Mouse (Mus musculus): ENCODE measurements around the gene Tex9. TPM values are rescaled to one million over a fixed set of nuclear protein-coding genes. Genes with fewer than 3 reads are reported as not detected.
"Not testable (repeated sequence)": the region's sequence is repeated elsewhere in the genome, so short reads cannot be mapped to it uniquely, and the experiment has no call there.

Gene Tex9
- polyA plus RNA-seq, 1 experiment from 2014 or later, result 75.5 TPM

GRCm38 (mm10) chr9:72468616-72469015 lies 23.4 kb downstream of the Tex9 start:
- no peak overlapping the region for H3K4me3 ChIP-seq
- no peaks in the 10 kb centered on the region for H3K9me3 ChIP-seq
- H3K4me1 ChIP-seq, result no peaks in the 10 kb centered on the region
- H3K27ac ChIP-seq, result no peak overlapping the region
- DNase-seq (ENCODE audit: extremely low spot score, low spot score), result no peak
- H3K27me3 ChIP-seq (ENCODE audit: poor library complexity, severe bottlenecking), result no peaks in the 10 kb centered on the region
- WGBS, result 94% methylated on average over 10 of the region's 10 CpGs
- H3K36me3 ChIP-seq (replicated peaks), result peaks cover 93% of the 10 kb centered on the region

- H3K4me3 ChIP-seq, result no peak overlapping the region
- no peaks in the 10 kb centered on the region for H3K27me3 ChIP-seq (ENCODE audit: poor library complexity, severe bottlenecking)
- no peaks in the 10 kb centered on the region for H3K4me1 ChIP-seq
- no peaks in the 10 kb centered on the region for H3K9me3 ChIP-seq
- no peak for DNase-seq (ENCODE audit: extremely low spot score, low spot score)
- H3K27ac ChIP-seq, result no peak overlapping the region
- H3K36me3 ChIP-seq (replicated peaks), result peaks cover 91% of the 10 kb centered on the region
- 71% methylated on average over 11 of the region's 11 CpGs for WGBS
Measured at GRCm38 (mm10) chr9:72467551-72468407, 24.2 kb downstream of the Tex9 start.

- no peaks in the 10 kb centered on the region for H3K9me3 ChIP-seq
- no peaks in the 10 kb centered on the region for H3K27me3 ChIP-seq (ENCODE audit: poor library complexity, severe bottlenecking)
- no peak for DNase-seq (ENCODE audit: extremely low spot score, low spot score)
- no peaks in the 10 kb centered on the region for H3K4me1 ChIP-seq
- H3K36me3 ChIP-seq (replicated peaks), result peaks cover 90% of the 10 kb centered on the region
- no peak overlapping the region for H3K27ac ChIP-seq
- 94% methylated on average over 4 of the region's 4 CpGs for WGBS
- H3K4me3 ChIP-seq, result no peak overlapping the region
Measured at GRCm38 (mm10) chr9:72465754-72466181, 26.2 kb downstream of the Tex9 start.

- H3K4me3 ChIP-seq, result no peak overlapping the region
- H3K27ac ChIP-seq, result no peak overlapping the region
- WGBS, result 86% methylated on average over 1 of the region's 1 CpGs
- H3K9me3 ChIP-seq, result no peaks in the 10 kb centered on the region
- no peaks in the 10 kb centered on the region for H3K4me1 ChIP-seq
- peaks cover 91% of the 10 kb centered on the region for H3K36me3 ChIP-seq (replicated peaks)
- no peaks in the 10 kb centered on the region for H3K27me3 ChIP-seq (ENCODE audit: poor library complexity, severe bottlenecking)
- DNase-seq (ENCODE audit: extremely low spot score, low spot score), result no peak
Measured at GRCm38 (mm10) chr9:72464806-72465205, 27.2 kb downstream of the Tex9 start.

- Histone ChIP-seq H3K4me3 (no peak overlapping the region), H3K27me3 (ENCODE audit: poor library complexity, severe bottlenecking) (no peaks in the 10 kb centered on the region), H3K27ac (no peak overlapping the region), H3K4me1 (no peaks in the 10 kb centered on the region), H3K9me3 (no peaks in the 10 kb centered on the region), H3K36me3 (replicated peaks) (peaks cover 92% of the 10 kb centered on the region)
- WGBS, result 95% methylated on average over 2 of the region's 2 CpGs
- no peak for DNase-seq (ENCODE audit: extremely low spot score, low spot score)
Measured at GRCm38 (mm10) chr9:72462427-72462826, 29.6 kb downstream of the Tex9 start.

GRCm38 (mm10) chr9:72460767-72461166 lies 31.2 kb downstream of the Tex9 start:
- H3K36me3 ChIP-seq (replicated peaks), result peaks cover 95% of the 10 kb centered on the region
- DNase-seq (ENCODE audit: extremely low spot score, low spot score), result no peak
- 88% methylated on average over 3 of the region's 3 CpGs for WGBS
- H3K27me3 ChIP-seq (ENCODE audit: poor library complexity, severe bottlenecking), result no peaks in the 10 kb centered on the region
- H3K4me3 ChIP-seq, result no peak overlapping the region
- H3K4me1 ChIP-seq, result no peaks in the 10 kb centered on the region
- H3K27ac ChIP-seq, result no peak overlapping the region
- no peaks in the 10 kb centered on the region for H3K9me3 ChIP-seq

GRCm38 (mm10) chr9:72459703-72460102 lies 32.3 kb downstream of the Tex9 start:
- no peaks in the 10 kb centered on the region for H3K27me3 ChIP-seq (ENCODE audit: poor library complexity, severe bottlenecking)
- no peak overlapping the region for H3K27ac ChIP-seq
- no peaks in the 10 kb centered on the region for H3K4me1 ChIP-seq
- no peaks in the 10 kb centered on the region for H3K9me3 ChIP-seq
- H3K36me3 ChIP-seq (replicated peaks), result peaks cover 95% of the 10 kb centered on the region
- H3K4me3 ChIP-seq, result no peak overlapping the region
- no peak for DNase-seq (ENCODE audit: extremely low spot score, low spot score)
- 89% methylated on average over 3 of the region's 3 CpGs for WGBS

- no peaks in the 10 kb centered on the region for H3K27me3 ChIP-seq (ENCODE audit: poor library complexity, severe bottlenecking)
- H3K9me3 ChIP-seq, result no peaks in the 10 kb centered on the region
- peaks cover 93% of the 10 kb centered on the region for H3K36me3 ChIP-seq (replicated peaks)
- H3K4me3 ChIP-seq, result no peak overlapping the region
- H3K27ac ChIP-seq, result no peak overlapping the region
- H3K4me1 ChIP-seq, result no peaks in the 10 kb centered on the region
- DNase-seq (ENCODE audit: extremely low spot score, low spot score), result peak; percentile 44
- WGBS, result 33% methylated on average over 5 of the region's 5 CpGs
Measured at GRCm38 (mm10) chr9:72458233-72458632, 33.8 kb downstream of the Tex9 start.

GRCm38 (mm10) chr9:72456374-72456773 lies 35.6 kb downstream of the Tex9 start:
- no peak for DNase-seq (ENCODE audit: extremely low spot score, low spot score)
- H3K9me3 ChIP-seq, result no peaks in the 10 kb centered on the region
- no peak overlapping the region for H3K4me3 ChIP-seq
- H3K27me3 ChIP-seq (ENCODE audit: poor library complexity, severe bottlenecking), result no peaks in the 10 kb centered on the region
- no peak overlapping the region for H3K27ac ChIP-seq
- H3K4me1 ChIP-seq, result no peaks in the 10 kb centered on the region
- peaks cover 97% of the 10 kb centered on the region for H3K36me3 ChIP-seq (replicated peaks)
- WGBS, result 53% methylated on average over 1 of the region's 1 CpGs

GRCm38 (mm10) chr9:72454281-72454680 lies 37.7 kb downstream of the Tex9 start:
- not testable (repeated sequence) for H3K4me3 ChIP-seq; H3K27me3 ChIP-seq (ENCODE audit: poor library complexity, severe bottlenecking); H3K9me3 ChIP-seq; H3K4me1 ChIP-seq; DNase-seq (ENCODE audit: extremely low spot score, low spot score); H3K27ac ChIP-seq
- peaks cover 97% of the 10 kb centered on the region for H3K36me3 ChIP-seq (replicated peaks)

GRCm38 (mm10) chr9:72451111-72451510 lies 40.9 kb downstream of the Tex9 start:
- Histone ChIP-seq H3K27ac (no peak overlapping the region), H3K9me3 (no peaks in the 10 kb centered on the region), H3K36me3 (replicated peaks) (peaks cover 97% of the 10 kb centered on the region), H3K27me3 (ENCODE audit: poor library complexity, severe bottlenecking) (no peaks in the 10 kb centered on the region), H3K4me1 (no peaks in the 10 kb centered on the region), H3K4me3 (no peak overlapping the region)
- 90% methylated on average over 6 of the region's 6 CpGs for WGBS
- no peak for DNase-seq (ENCODE audit: extremely low spot score, low spot score)

GRCm38 (mm10) chr9:72450363-72450762 lies 41.6 kb downstream of the Tex9 start:
- WGBS, result 98% methylated on average over 1 of the region's 1 CpGs
- peaks cover 98% of the 10 kb centered on the region for H3K36me3 ChIP-seq (replicated peaks)
- no peak for DNase-seq (ENCODE audit: extremely low spot score, low spot score)
- no peaks in the 10 kb centered on the region for H3K4me1 ChIP-seq
- H3K4me3 ChIP-seq, result no peak overlapping the region
- no peaks in the 10 kb centered on the region for H3K27me3 ChIP-seq (ENCODE audit: poor library complexity, severe bottlenecking)
- H3K27ac ChIP-seq, result no peak overlapping the region
- no peaks in the 10 kb centered on the region for H3K9me3 ChIP-seq

- DNase-seq (ENCODE audit: extremely low spot score, low spot score), result no peak
- H3K27me3 ChIP-seq (ENCODE audit: poor library complexity, severe bottlenecking), result no peaks in the 10 kb centered on the region
- no peaks in the 10 kb centered on the region for H3K4me1 ChIP-seq
- peaks cover 98% of the 10 kb centered on the region for H3K36me3 ChIP-seq (replicated peaks)
- H3K27ac ChIP-seq, result no peak overlapping the region
- no peaks in the 10 kb centered on the region for H3K9me3 ChIP-seq
- no peak overlapping the region for H3K4me3 ChIP-seq
- 94% methylated on average over 2 of the region's 2 CpGs for WGBS
Measured at GRCm38 (mm10) chr9:72449841-72450240, 42.2 kb downstream of the Tex9 start.
